Mouse (Mus musculus): ENCODE measurements around the gene Olfr150. TPM values are rescaled to one million over a fixed set of nuclear protein-coding genes. Genes with fewer than 3 reads are reported as not detected.
"Not testable (repeated sequence)": the region's sequence is repeated elsewhere in the genome, so short reads cannot be mapped to it uniquely, and the experiment has no call there.

Gene Olfr150
- total RNA-seq (2021) = not detected
- long read RNA-seq, experiment 1 = 0 reads
- long read RNA-seq, experiment 2 = 0 reads

DNA sequence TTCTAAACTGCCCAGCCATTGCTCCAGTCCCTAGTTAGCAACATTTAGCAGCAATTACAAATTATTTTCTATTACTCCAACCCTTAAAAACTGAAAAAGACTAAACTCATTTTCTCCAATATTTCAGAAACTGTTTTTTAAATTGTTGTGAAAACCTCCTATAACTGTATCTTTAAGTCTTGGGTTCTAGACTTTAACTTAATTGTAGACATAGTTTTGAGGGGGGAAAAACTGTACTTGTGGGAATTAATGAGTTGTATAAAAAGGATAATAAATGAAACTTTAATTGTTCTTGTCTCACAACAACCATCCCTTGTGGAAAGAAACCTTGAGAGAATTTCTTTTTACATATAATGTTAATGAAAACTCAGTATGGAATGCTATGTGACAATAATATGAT lies at the start of gene Olfr150:
TSS of gene Olfr150 (plus strand) at position 301 of the 400 bp plus-strand sequence.
- no peak for DNase-seq

DNA sequence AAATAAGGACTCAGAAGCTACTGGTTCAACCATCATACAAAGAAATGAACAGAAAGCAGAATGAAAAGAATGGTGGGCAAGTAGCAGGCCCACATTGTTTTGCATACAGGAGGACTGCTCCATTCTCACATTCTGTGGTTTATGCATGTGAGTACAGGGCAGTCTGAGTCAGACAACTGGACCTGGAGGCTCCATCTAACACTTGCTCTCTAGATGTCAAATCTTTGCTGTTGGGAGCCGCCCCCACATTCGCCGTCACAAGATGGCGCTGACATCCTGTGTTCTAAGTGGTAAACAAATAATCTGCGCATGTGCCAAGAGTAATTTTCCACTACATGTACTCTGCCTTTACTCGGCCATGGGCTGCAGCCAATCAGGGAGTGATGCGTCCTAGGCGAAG lies 29.7 kb upstream of the Olfr150 start:
- DNase-seq = not testable (repeated sequence)

DNA sequence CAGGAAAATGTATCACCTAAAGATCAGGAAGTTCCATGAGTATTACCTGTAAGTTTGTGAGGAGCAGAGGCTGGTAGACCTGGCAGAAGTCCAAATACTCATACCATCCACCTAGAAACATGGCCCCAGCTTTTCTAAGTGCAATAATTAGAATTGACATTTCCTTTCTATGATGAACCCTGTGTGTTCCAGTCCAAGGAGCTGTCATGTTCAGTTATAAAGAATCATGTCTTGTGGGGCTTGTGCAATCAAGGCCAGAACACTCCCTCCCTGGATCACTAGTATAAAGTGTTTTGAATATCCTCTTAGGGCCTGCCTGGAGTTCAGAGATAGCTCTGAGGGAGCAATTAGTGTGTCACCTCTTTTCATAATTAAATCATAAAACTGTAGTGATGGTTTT lies 23.8 kb upstream of the Olfr150 start, which contains the start of gene Olfr149:
TSS of gene Olfr149 (minus strand) at position 101 of the 400 bp plus-strand sequence.
- no peak for DNase-seq

DNA sequence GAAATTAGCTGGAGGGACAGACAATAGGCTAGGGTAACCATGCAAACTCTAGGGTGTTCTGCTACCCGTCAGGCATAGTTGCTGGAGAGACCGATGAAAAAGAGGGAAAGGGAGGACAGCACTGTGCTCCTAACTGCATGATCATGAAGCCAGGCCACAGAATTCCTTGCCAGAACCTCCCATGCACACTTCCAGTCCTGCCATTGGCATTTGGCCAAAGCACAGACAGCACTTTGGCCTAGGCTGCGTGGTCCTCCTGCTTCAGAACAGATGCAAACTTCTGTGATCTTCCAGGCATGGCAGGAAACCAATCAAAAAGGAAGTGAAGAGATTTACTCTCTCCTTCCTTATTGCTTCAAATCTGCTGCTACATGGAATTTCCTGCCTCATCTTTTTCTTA lies 21.8 kb upstream of the Olfr150 start:
- no peak for DNase-seq

DNA sequence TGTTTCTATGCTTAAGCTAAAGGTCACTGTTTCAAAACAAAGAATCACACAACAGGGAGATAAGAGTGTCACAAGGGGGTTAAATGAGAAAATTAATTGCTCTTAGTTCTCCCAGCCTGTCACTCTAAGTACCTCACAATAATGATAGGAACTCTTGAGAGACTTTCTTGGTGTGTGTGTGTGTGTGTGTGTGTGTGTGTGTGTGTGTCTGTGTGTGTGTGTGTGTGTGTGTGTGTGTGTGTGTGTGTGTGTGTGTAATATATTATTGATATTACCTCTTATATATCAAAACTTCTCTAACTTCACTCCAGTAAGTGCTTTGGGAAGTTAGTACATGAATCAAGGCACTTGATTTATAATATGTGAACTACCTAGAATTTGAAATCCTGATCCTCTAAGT lies 19.7 kb upstream of the Olfr150 start, which contains the start of gene Olfr965:
TSS of gene Olfr965 (plus strand) at position 301 of the 400 bp plus-strand sequence.
- DNase-seq = no peak

- DNase-seq = no peak
Observed at GRCm38 (mm10) chr9:39740741-39741140, 10.0 kb downstream of the Olfr150 start.

DNA sequence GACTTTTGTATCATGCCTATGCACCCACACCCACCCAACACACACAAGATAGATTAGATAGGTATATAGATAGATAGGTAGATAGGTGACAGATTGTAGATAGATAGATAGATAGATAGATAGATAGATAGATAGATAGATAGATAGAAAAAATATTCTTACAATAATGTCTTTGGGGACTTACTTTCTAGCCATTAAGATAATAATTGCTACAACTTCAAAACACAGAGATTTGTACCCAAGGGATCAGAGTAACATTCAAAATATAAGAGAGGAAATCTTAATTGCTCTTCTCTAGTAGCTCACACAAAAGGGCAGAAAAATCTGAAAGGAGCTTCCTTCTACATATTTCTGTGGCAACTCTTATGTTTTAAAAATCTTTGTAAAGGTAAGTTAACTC lies 15.2 kb downstream of the Olfr150 start, which contains the start of gene Olfr967:
TSS of gene Olfr967 (plus strand) at position 301 of the 400 bp plus-strand sequence.
- DNase-seq = no peak

DNA sequence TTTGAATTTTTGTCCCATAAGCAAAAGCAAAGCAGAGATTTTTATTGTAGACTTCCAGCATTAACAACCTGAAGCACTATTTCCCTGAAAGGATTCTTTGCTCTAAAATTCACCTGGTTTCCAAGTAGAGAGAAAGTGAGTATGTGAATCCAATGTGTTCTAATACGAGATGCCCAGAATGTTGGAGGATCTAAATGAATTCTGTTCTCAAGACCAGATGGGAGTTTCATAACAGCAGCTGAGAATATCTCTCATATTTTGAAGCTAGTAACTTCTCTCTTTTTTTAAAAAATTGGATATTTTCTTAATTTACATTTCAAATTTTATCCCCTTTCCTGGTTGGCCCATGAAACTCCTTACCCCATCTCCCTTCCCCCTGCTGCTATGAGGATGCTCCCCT lies 15.7 kb downstream of the Olfr150 start:
- no peak for DNase-seq

- no peak for DNase-seq
Observed at GRCm38 (mm10) chr9:39783153-39783552, 52.4 kb downstream of the Olfr150 start, which contains the start of gene Olfr968. Gene Olfr968, minus strand, starts transcription at chr9:39783253.

Other genes with a start within 250 kb of the Olfr150 start
- gene Olfr44, start 237.0 kb upstream of the Olfr150 start, total RNA-seq (2021) = not detected
- not detected for gene Olfr957, start 215.2 kb upstream of the Olfr150 start, total RNA-seq (2021)
- gene Olfr958, start 176.9 kb upstream of the Olfr150 start, total RNA-seq (2021) = not detected
- gene Olfr959, start 155.4 kb upstream of the Olfr150 start, total RNA-seq (2021) = not detected
- 1 to 10 TPM in 1 of 2 experiments, under 1 TPM in 1; 0.82 to 3.2 TPM for gene AW551984, start 126.6 kb upstream of the Olfr150 start, total RNA-seq (2021)
- not detected for gene Olfr148, start 120.3 kb upstream of the Olfr150 start, total RNA-seq (2021)
- gene Olfr960, start 109.6 kb upstream of the Olfr150 start, total RNA-seq (2021) = not detected
- not detected for gene Olfr961, start 85.9 kb upstream of the Olfr150 start, total RNA-seq (2021)
- gene Olfr963, start 63.8 kb upstream of the Olfr150 start, total RNA-seq (2021) = not detected
- gene Olfr149, start 23.9 kb upstream of the Olfr150 start, total RNA-seq (2021) = not detected
- gene Olfr965, start 19.6 kb upstream of the Olfr150 start, total RNA-seq (2021) = not detected
- not detected for gene Olfr967, start 15.3 kb downstream of the Olfr150 start, total RNA-seq (2021)
- not detected for gene Olfr968, start 52.3 kb downstream of the Olfr150 start, total RNA-seq (2021)
- gene Olfr969, start 60.0 kb downstream of the Olfr150 start, total RNA-seq (2021) = not detected
- gene Olfr970, start 77.9 kb downstream of the Olfr150 start, total RNA-seq (2021) = not detected
- not detected for gene Olfr971, start 105.9 kb downstream of the Olfr150 start, total RNA-seq (2021)
- not detected for gene Olfr972, start 135.4 kb downstream of the Olfr150 start, total RNA-seq (2021)
- gene Olfr229, start 176.4 kb downstream of the Olfr150 start, total RNA-seq (2021) = not detected
- gene Olfr974, start 206.5 kb downstream of the Olfr150 start, total RNA-seq (2021) = not detected
- gene Olfr975, start 221.1 kb downstream of the Olfr150 start, total RNA-seq (2021) = not detected
- gene Olfr976, start 230.2 kb downstream of the Olfr150 start, total RNA-seq (2021) = not detected